Mouse (Mus musculus) olfactory bulb, adult 2 months (tissue): ENCODE data around the gene Srsf2. TPM values are rescaled to one million over a fixed set of nuclear protein-coding genes. Genes with fewer than 3 reads are reported as not detected.

Experiments
- H3K27ac ChIP-seq: fragments of 200-500 bp; 2 replicates; pipeline ENCODE4 v1.5.1; 2012; ENCODE audit warnings: low read depth, low read length; ENCODE audit not compliant: insufficient read depth
- H3K4me1 ChIP-seq: fragments of 200-500 bp; 2 replicates; pipeline ENCODE4 v1.6.1; 2012; ENCODE audit warnings: low read length; ENCODE audit not compliant: control insufficient read depth, insufficient read depth
- H3K4me3 ChIP-seq: fragments of 200-500 bp; 2 replicates; pipeline ENCODE4 v1.5.1; 2012; ENCODE audit warnings: mild to moderate bottlenecking, low read depth, low read length, moderate library complexity; ENCODE audit not compliant: insufficient read depth
- CTCF ChIP-seq: fragments of 200-500 bp; IDR thresholded peaks from 2 replicates; pipeline ENCODE4 v1.5.1; 2012; ENCODE audit warnings: low read depth, mild to moderate bottlenecking, low read length, moderate library complexity; ENCODE audit not compliant: insufficient read depth
- POLR2A ChIP-seq: fragments of 200-500 bp; IDR thresholded peaks from 2 replicates; pipeline ENCODE4 v1.6.1; 2012; ENCODE audit warnings: mild to moderate bottlenecking, low read depth, low read length, moderate library complexity; ENCODE audit not compliant: insufficient read depth
- WGBS: fragments of 180-500 bp; shearing (Covaris S2); methylation state at CpG from one replicate; pipeline ENCODE4 v1.1.7; 2018; 5-methylcytosine and 5-hydroxymethylcytosine counted together
- polyA plus RNA-seq: library from polyadenylated mRNA; stranded (reverse); fragments of >200 nt; gene quantifications from 2 replicates; pipeline ENCODE4 v1.2.4, GENCODE M21; 2012; ENCODE audit warnings: low replicate concordance; ENCODE audit not compliant: missing spikeins, insufficient read depth, insufficient read length

Gene Srsf2
- polyA plus RNA-seq, 1 experiment, result not detected

DNA sequence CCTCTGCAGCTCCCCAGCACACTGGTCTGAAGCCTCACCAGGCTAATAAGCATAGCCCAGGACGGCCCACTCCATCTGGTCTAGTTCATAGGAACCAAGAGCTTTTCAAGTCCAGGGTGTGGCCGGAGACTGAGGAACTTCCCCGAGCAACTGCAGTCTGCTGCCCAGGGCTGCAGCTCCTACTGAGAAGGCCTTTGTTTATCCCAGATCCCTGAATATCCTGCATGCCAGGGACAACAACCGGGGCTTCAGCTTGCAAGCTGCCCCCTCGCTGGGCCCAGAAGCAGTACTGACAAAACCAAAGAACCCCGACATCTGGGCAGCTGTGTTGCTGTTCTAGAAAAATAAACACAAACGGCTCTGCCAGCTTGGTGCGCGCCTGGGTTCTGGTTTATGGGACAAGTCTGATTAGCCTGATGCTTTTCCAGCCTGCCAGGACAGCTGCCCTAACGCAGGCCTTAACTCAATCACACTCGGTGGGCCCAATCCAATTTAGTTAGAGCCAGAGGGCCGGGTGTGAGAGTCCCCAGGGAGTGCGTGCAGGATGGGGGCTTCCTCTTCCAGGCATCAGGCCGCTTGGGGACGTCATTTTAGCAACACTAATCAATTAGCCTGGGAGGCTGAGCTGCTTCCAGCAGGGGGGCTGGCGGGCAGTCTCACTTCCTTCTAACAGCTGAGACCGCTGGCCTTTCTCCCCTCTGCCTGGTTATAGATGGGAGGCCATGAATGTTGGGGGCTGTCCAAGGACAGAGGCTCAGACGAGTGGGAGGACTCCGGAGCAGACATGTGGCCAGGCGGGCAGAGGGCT is 38.6 kb downstream of the Srsf2 start:
- Histone ChIP-seq H3K27ac (peak overlapping the region; percentile 4; the same call in 1 of the 2 replicates), H3K4me1 (peaks cover 45% of the 10 kb centered on the region), H3K4me3 (no peak overlapping the region)
- 43% methylated on average over 20 of the region's 20 CpGs for WGBS
- TF ChIP-seq CTCF, result no peak
- TF ChIP-seq POLR2A, result no peak

DNA sequence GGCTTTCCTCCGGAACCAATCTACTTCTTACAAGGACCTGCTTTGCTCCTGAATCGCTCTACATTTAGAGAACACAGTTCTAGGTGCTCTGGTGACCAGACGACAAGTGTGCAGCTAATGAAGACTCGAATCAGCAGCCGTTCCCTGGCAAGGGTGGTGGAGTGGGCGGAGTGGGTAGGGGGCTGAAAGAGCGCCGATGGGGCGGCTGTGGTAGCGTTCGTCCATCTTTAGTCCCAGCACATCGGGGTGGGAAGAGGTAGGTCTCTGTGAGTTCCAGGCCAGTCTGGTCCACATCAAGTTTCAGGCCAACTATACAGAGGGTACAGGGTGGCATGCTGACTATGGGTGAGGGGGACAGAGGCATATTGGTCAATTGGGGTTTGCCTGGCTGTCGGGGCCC is 39.3 kb downstream of the Srsf2 start:
- Histone ChIP-seq H3K4me3 (no peak overlapping the region), H3K4me1 (peaks cover 45% of the 10 kb centered on the region), H3K27ac (no peak overlapping the region)
- TF ChIP-seq CTCF (no peak), POLR2A (no peak)
- WGBS, result 73% methylated on average over 13 of the region's 13 CpGs

DNA sequence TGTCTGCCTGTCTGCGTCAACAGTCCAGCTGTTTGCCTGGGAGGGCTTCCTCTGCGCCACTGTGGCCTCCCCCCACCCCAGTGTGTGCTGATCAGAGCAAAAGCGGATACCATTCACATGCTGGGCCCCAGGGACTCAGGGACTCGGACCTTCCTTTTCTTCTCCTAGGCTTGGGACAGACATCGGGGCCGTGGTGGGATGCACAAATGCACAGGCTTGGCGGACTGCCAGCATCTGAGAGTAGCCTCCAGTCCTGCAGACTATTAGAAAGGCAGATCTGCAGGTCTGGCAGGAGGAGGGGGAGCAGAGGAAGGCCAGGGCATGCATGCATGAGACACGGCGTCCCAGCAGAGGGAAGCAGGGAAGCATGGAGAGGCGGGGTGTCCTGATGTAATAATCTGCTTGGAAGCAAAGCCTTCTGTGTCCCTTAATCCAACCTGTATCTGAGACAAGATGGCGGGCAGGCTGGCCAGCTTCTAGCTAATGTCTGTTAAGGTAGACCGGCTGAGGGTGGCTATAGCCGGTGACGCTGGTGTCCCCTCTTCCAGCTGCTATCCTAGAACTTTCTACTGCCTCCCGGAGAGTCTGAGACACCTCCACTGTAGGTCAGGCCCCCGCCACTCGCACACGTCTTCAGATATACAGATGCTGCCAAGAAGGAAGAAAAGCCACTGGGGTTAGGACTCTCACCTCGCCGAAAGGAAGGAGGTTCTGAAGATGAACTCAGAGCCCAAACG is 39.9 kb downstream of the Srsf2 start:
- Histone ChIP-seq H3K4me1 (peaks cover 45% of the 10 kb centered on the region), H3K4me3 (no peak overlapping the region), H3K27ac (no peak overlapping the region)
- no peak for TF ChIP-seq POLR2A
- no peak for TF ChIP-seq CTCF
- 79% methylated on average over 21 of the region's 21 CpGs for WGBS

DNA sequence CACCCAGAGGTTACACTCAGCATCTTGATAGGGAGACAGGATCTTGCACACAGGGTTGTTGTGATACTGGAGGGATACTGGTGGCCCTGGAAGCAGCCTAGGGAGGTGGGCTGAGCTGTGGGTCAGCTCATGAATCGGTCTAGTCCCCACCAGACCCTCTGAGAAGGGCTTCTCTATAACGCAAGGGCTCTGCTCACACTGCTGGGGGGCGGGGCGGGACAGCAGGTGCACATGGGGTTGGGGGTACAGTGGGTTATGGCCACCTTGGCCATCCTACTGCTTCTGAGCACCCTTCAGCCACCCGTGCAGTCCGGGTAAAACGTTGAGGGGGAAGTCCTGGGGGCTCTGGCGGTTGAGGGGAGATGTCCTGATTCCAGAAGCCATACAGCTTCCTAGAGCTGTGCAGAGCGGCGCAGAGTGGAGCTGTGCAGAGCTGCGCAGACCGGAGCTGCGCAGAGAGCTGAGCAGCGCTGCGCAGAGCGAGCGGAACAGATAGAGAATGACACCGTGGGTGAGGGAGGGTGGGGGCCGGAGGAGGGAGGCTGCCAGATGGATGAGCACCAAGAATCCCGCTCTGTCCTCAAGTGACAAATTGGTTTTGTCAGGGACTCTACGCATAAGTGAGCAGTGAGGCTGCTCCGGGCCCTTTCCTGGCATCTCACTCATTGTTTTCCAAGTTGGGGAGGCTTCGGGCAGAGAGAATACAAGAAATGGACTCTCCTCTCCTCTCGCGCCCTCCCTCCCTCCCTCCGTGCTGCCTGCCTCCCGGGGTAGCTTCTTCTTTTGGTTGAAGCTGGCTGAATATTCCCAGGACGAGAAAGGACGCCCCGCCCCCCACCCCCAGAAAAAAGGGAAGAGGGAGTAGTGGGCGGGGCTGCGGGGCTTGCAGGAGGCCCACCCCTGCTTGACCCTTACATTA is 41.7 kb downstream of the Srsf2 start:
- peak overlapping the region; percentile 48 for H3K4me3 ChIP-seq
- H3K27ac ChIP-seq, result peak overlapping the region; percentile 77
- TF ChIP-seq POLR2A, result peak; percentile 62; the same call in 1 of the 2 replicates
- TF ChIP-seq CTCF, result no peak
- H3K4me1 ChIP-seq, result peaks cover 50% of the 10 kb centered on the region
- 8% methylated on average over 32 of the region's 32 CpGs for WGBS

DNA sequence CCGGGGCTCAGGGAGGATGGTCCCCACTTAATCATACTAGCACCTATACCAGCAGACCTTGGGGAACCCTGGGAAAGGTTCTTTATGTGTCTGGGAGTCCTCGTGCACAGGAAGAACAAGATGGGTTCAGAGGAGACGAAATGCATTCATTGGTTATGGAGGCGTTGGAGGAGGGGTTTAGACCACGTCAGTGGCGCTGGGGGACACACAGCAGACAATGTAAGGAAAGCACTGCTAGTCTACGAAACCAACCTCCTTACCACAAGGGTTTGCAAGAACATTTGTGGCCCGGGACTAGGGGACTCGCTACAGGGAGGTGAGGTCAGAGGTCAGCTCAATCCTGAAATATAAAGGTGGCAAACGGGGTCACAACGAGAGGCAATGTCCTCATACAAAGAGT is 42.4 kb downstream of the Srsf2 start:
- no peak overlapping the region for H3K4me3 ChIP-seq
- TF ChIP-seq POLR2A (no peak), CTCF (no peak)
- H3K4me1 ChIP-seq, result peaks cover 50% of the 10 kb centered on the region
- WGBS, result 65% methylated on average over 11 of the region's 11 CpGs
- H3K27ac ChIP-seq, result peak overlapping the region; percentile 14

DNA sequence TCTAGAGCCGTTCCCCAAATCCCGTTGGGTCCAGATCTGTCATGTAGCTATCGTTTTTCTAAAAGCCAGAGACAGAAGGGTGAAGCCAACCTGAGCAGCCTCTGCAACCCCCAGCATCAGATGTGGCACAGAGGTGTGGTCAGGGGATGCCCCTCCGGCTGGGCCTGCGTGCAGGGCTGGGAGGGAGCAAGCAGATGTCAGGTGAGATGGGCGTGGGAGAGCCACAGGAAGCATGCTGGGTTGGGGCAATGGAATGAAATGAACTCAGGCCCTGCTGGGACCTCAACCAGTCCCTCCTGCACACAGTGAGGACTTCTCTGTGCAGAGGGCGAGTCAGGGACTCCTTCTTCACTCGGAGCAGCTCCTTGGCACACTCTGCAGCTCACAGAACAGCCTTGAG is 43.4 kb downstream of the Srsf2 start:
- TF ChIP-seq CTCF, result no peak
- no peak for TF ChIP-seq POLR2A
- H3K27ac ChIP-seq, result no peak overlapping the region
- H3K4me1 ChIP-seq, result peaks cover 45% of the 10 kb centered on the region
- H3K4me3 ChIP-seq, result no peak overlapping the region
- WGBS, result 88% methylated on average over 8 of the region's 8 CpGs

DNA sequence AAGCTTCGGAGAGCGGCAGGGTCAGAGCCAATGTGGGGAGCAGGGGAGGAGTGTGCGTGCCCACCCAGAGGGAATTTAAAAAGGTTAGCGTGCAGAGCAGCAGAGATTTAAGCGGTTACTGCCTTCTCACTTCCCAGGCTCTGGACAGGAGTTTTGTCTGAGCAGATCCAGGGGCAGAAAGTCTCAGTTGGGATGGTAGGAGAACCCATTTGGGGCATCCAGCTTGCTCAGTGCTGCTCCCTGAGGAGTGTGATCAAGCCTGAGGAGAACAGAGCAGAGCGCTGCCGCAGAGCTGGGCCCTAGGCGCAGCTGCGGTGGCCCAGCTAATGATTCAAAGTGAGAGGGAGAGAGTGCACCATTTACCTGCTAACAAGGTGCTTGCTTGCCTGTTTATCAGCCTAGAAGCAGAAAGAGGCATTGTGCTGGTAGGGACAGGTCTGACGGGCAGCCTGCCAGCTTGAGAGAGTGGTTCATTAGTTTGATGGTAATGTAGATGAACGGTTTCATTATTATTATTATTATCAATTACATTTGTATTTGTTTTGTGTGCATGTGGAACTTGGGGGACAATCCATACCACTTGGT is 44.0 kb downstream of the Srsf2 start:
- H3K4me1 ChIP-seq, result peaks cover 39% of the 10 kb centered on the region
- WGBS, result 84% methylated on average over 11 of the region's 11 CpGs
- H3K27ac ChIP-seq, result no peak overlapping the region
- H3K4me3 ChIP-seq, result no peak overlapping the region
- TF ChIP-seq CTCF (no peak), POLR2A (no peak)

DNA sequence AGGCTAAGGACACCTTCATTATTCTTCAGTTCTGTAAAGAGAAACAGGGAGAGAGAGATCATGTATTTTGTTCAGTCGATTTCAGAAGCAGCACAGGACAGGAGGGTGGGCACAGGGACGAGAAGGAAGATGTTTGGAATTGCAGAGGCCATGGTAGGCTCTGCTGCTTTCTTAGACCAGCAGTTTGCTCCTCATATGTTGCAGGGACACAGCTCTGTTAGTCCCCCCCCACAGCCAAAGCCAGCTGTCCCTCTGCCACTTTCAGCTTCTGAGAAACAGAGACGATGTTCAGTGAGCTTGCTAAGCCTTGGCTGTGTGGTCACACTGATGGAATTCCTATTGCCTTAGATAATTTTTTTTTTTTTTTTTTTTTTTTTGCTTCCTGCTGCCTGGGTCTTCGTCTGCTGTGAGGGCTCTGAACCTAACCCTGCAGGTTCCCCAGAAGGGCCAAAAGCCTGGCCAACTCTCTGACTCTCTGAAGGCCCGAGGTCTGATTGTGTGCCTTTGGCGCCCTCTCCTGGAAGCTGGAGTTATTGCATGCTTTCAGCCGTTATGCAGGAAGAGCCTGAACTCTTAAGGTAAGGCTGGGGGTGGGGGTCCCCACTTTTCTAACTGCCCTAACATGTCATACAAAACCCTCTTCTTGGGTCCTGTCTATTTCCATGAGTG is 44.8 kb downstream of the Srsf2 start:
- H3K4me3 ChIP-seq, result no peak overlapping the region
- TF ChIP-seq POLR2A, result no peak
- TF ChIP-seq CTCF, result peak; percentile 79
- no peak overlapping the region for H3K27ac ChIP-seq
- H3K4me1 ChIP-seq, result peaks cover 33% of the 10 kb centered on the region
- 24% methylated on average over 7 of the region's 7 CpGs for WGBS
